14 mouse cellular contexts compared by ENCODE assay signal in genomic region chr1:130167260-130167659, GRCm38 (mm10).
A peak's percentile ranks its signal among the peaks of the same experiment; 100 is the strongest.
DNase-seq lines count a peak whose midpoint lies in the region; ATAC-seq and TF ChIP-seq lines count a peak whose summit lies in the region.
"Had no signal": no experiment of that assay in that cellular context is flagged by ENCODE, and none has a peak within 500 bp of the region (broad histone marks: within the 10 kb centered on the region; RNA-seq: fewer than 3 reads in every experiment).

No protein-coding gene starts in this region.

- H3K9me3 ChIP-seq in intestine, postnatal 0 days (ENCODE audit: control insufficient read depth) = no peaks in the 10 kb centered on the region
- H3K9me3 ChIP-seq in intestine, embryonic 16.5 days (ENCODE audit: control insufficient read depth, low read length) = no peaks in the 10 kb centered on the region
- H3K9me3 ChIP-seq in ES-E14 (ENCODE audit: control insufficient read depth, insufficient read depth, low read depth, low read length) = no peaks in the 10 kb centered on the region
- no peaks in the 10 kb centered on the region for H3K9me3 ChIP-seq in limb, embryonic 10.5 days (replicated peaks)
- H3K9me3 ChIP-seq: heart, embryonic 15.5 days; limb, embryonic 12.5 days; midbrain, embryonic 13.5 days had no signal

- no peaks in the 10 kb centered on the region for H3K4me1 ChIP-seq in intestine, postnatal 0 days (replicated peaks; ENCODE audit: control insufficient read depth, insufficient read depth, low read length)
- no peaks in the 10 kb centered on the region for H3K4me1 ChIP-seq in intestine, embryonic 16.5 days (ENCODE audit: control insufficient read depth, insufficient read depth, low read length)
- H3K4me1 ChIP-seq in ES-E14 (ENCODE audit: control insufficient read depth in 2 of 2, insufficient read depth in 2 of 2, low read length in 2 of 2, poor library complexity in 1 of 2) = no peaks in the 10 kb centered on the region
- H3K4me1 ChIP-seq in limb, embryonic 10.5 days = no peaks in the 10 kb centered on the region
- H3K4me1 ChIP-seq: heart, embryonic 15.5 days; limb, embryonic 12.5 days had no signal

- DNase-seq in A20 (ENCODE audit: low read depth, low spot score) = peak; percentile 7
- DNase-seq in ES-E14 (ENCODE audit: low read depth, low spot score) = peak; percentile 22
- peak; percentile 40 for DNase-seq in embryo, embryonic 10 days (ENCODE audit: low spot score)
- no peak for DNase-seq in thymus, postnatal 14 days
- no peak for DNase-seq in left cerebral cortex, postnatal 25 days (ENCODE audit: low spot score in 2 of 2)
- DNase-seq in limb, embryonic 10.5 days (ENCODE audit: low spot score) = no peak
- DNase-seq: cerebellum, adult 2 months; kidney, postnatal 14 days had no signal

- H3K27ac ChIP-seq in intestine, postnatal 0 days (ENCODE audit: low read depth, low read length) = no peak overlapping the region
- no peak overlapping the region for H3K27ac ChIP-seq in intestine, embryonic 16.5 days (ENCODE audit: low read length)
- H3K27ac ChIP-seq in ES-E14 (ENCODE audit: insufficient read depth, low read depth, low read length, poor library complexity, severe bottlenecking) = no peak overlapping the region
- no peak overlapping the region for H3K27ac ChIP-seq in limb, embryonic 10.5 days
- H3K27ac ChIP-seq: heart, embryonic 15.5 days; limb, embryonic 12.5 days; midbrain, embryonic 13.5 days had no signal

- H3K9ac ChIP-seq in intestine, postnatal 0 days (ENCODE audit: low read depth, low read length) = no peak overlapping the region
- no peak overlapping the region for H3K9ac ChIP-seq in intestine, embryonic 16.5 days (ENCODE audit: low read depth, low read length)
- no peak overlapping the region for H3K9ac ChIP-seq in ES-E14 (ENCODE audit: insufficient read depth, low read depth, low read length, poor library complexity, severe bottlenecking)
- H3K9ac ChIP-seq: heart, embryonic 15.5 days; limb, embryonic 12.5 days; midbrain, embryonic 13.5 days had no signal

- peak; percentile 63 for TF ChIP-seq CTCF in intestine, postnatal 0 days (IDR thresholded peaks at IDR 0.05; ENCODE audit: low read depth)

- H3K36me3 ChIP-seq in intestine, postnatal 0 days (ENCODE audit: control insufficient read depth, insufficient read depth) = no peaks in the 10 kb centered on the region
- no peaks in the 10 kb centered on the region for H3K36me3 ChIP-seq in intestine, embryonic 16.5 days (ENCODE audit: control insufficient read depth, insufficient read depth, low read length)
- no peaks in the 10 kb centered on the region for H3K36me3 ChIP-seq in ES-E14 (ENCODE audit: control insufficient read depth, insufficient read depth, low read length, poor library complexity, severe bottlenecking)
- H3K36me3 ChIP-seq in limb, embryonic 10.5 days = no peaks in the 10 kb centered on the region
- H3K36me3 ChIP-seq: heart, embryonic 15.5 days; limb, embryonic 12.5 days; midbrain, embryonic 13.5 days had no signal

- in situ Hi-C loops in ES-E14 (cut with MboI; ENCODE audit: low sequenced_read_pairs in 2 of 2, unreplicated experiment in 2 of 2) = loop anchor here in 1 of 2 experiments (25.0 kb wide), 1 partner anchor 195 kb away; no protein-coding TSS in a partner anchor

- 59% methylated on average over 2 of the region's 2 CpGs for WGBS in intestine, postnatal 0 days
- 61% methylated on average over 2 of the region's 2 CpGs for WGBS in intestine, embryonic 16.5 days
- 61% methylated on average over 2 of the region's 2 CpGs for WGBS in limb, embryonic 10.5 days

- no peak for ATAC-seq in intestine, postnatal 0 days
- no peak for ATAC-seq in intestine, embryonic 16.5 days
- ATAC-seq: forebrain, embryonic 16.5 days; midbrain, embryonic 13.5 days had no signal

- no peak overlapping the region for H3K4me2 ChIP-seq in intestine, postnatal 0 days (replicated peaks; ENCODE audit: low read depth)
- no peak overlapping the region for H3K4me2 ChIP-seq in intestine, embryonic 16.5 days (ENCODE audit: low read depth, low read length)
- H3K4me2 ChIP-seq: heart, embryonic 15.5 days; limb, embryonic 12.5 days; midbrain, embryonic 13.5 days had no signal

- no peak overlapping the region for H3K4me3 ChIP-seq in intestine, postnatal 0 days (ENCODE audit: low read depth, low read length)
- no peak overlapping the region for H3K4me3 ChIP-seq in intestine, embryonic 16.5 days (ENCODE audit: low read length)
- no peak overlapping the region for H3K4me3 ChIP-seq in ES-E14 (ENCODE audit: insufficient read depth in 1 of 2, low read depth in 1 of 2, low read length in 2 of 2, poor library complexity in 1 of 2, severe bottlenecking in 1 of 2)
- no peak overlapping the region for H3K4me3 ChIP-seq in limb, embryonic 10.5 days
- H3K4me3 ChIP-seq: heart, embryonic 15.5 days; limb, embryonic 12.5 days; midbrain, embryonic 13.5 days had no signal

- intact Hi-C loops in left cerebral cortex, postnatal 25 days (cut with DNase I) = loop anchor here (5.0 kb wide), 1 partner anchor 185 kb away; no protein-coding TSS in a partner anchor

- H3K27me3 ChIP-seq in intestine, postnatal 0 days (replicated peaks; ENCODE audit: control insufficient read depth, insufficient read depth, low read length) = no peaks in the 10 kb centered on the region
- no peaks in the 10 kb centered on the region for H3K27me3 ChIP-seq in intestine, embryonic 16.5 days (replicated peaks; ENCODE audit: control insufficient read depth, insufficient read depth, low read length)
- H3K27me3 ChIP-seq in limb, embryonic 10.5 days (ENCODE audit: low read depth, poor library complexity, severe bottlenecking) = no peaks in the 10 kb centered on the region
- H3K27me3 ChIP-seq: heart, embryonic 15.5 days; limb, embryonic 12.5 days; midbrain, embryonic 13.5 days had no signal

TF ChIP-seq in ES-E14, 5 proteins besides CTCF, POLR2A, EP300 and RAD21:
- TF ChIP-seq MAFK (IDR thresholded peaks at IDR 0.05; ENCODE audit: insufficient read depth, low read depth, low read length) = no peak
- TF ChIP-seq CHD2 (IDR thresholded peaks at IDR 0.05; ENCODE audit: low read depth, low read length) = no peak
- TF ChIP-seq HCFC1 (IDR thresholded peaks at IDR 0.05; ENCODE audit: borderline replicate concordance, insufficient read depth, low read length) = no peak
- TF ChIP-seq ZC3H11A (IDR thresholded peaks at IDR 0.05; ENCODE audit: borderline replicate concordance, low read depth, low read length) = peak; percentile 73
- 0 out of 2 replicates have a peak, but pooled peaks have one; percentile 41 for TF ChIP-seq ZNF384 (IDR thresholded peaks at IDR 0.05; ENCODE audit: low read depth, low read length)

Comparison
In these comparisons a context has a peak if more than half of its experiments do, and no peak if none do; other contexts are left out.
1. DNase-seq: peak in A20 (single experiment), ES-E14 (single experiment) and embryo, embryonic 10 days (single experiment); none in thymus, postnatal 14 days (single experiment), left cerebral cortex, postnatal 25 days (0 of 2) and limb, embryonic 10.5 days (single experiment).